Mouse (Mus musculus) cerebellum, postnatal 14 days (tissue): ENCODE data around the gene Dock6.

Experiments used
- DNase-seq, 2 experiments: peaks; one replicate each; pipeline ENCODE4 v3.0.0; 2021; ENCODE audit warnings: mixed read lengths in 2 of 2

Gene Dock6

DNA sequence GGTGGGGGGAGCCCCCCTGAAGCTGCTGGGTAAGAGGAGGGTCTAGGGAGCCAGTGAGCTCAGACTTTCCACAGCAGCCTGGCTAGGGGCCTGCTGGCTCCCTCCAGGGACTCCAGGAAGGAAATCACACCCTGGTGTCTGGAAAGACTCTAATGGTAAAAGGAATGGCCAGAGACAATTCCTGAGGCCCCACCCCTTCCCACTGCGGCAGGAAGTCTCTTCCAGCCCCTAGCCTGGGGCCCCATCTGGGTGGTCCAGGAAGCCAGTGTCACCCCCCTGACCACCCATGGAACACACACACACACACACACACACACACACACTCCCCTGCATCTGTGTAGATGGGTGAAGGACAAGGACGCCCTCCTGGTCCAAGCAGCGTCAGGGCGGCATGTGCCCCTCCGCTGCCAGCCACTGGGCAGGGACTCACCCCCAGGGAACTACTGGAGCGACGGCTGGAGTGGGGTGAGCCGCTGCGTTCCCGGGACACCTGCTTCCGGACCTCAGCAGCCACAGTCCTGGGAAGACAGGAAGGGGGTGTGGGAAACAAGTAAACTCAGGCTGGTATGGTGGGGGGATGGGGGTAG is 5.6 kb downstream of the Dock6 start:
- DNase-seq = no peak

DNA sequence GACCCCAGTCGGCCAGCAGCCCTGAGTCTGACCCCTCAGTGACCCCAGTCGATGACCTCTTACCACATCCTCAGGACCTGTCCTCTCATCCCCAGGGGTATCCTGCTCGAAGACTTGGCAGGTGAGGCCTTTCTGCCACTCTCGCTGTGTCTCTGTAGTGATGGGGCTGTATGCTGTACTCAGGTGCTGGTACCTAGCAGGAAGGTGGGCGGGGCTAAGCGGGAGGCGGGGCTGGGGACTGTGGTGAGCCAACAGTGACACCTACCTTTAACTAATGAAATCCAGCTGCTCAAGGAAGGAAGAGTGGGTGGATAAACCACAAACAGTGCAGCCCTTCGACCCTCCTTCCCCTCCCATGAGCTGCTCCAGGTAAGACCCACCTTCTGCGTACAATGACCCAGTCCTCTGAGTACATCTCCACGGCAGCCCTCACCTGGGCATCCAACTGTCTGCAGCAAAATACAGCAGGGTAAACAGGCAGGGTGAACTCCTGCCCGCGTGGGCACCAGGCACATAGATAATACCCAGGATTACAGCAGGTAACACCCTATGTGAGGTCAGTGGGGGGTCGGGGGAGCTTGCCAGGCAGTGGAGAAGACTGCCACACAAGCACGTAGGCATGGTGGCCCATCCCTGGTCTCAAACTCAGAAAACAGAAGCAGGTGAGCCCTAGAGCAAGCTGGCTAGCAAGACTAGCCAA is 6.9 kb downstream of the Dock6 start:
- no peak for DNase-seq

DNA sequence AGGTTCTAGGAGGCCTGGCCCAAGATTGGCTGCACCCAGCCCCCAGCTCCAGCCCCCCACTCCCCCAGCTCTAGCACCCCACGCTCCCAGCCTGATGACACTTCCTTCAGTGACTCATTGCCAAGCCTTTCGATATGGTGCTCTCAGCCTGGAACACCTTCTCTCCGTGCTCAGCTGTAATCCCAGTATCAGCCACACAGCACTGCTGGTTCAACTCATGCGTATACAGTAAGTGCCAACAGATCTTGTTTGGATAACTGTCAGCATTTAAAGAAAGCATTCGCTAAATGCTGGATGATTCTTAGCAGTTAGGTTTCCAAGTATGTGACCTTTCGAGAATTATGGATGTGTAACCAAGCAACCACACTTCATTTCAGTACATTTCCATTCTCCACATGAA is 9.3 kb downstream of the Dock6 start:
- DNase-seq = no peak

DNA sequence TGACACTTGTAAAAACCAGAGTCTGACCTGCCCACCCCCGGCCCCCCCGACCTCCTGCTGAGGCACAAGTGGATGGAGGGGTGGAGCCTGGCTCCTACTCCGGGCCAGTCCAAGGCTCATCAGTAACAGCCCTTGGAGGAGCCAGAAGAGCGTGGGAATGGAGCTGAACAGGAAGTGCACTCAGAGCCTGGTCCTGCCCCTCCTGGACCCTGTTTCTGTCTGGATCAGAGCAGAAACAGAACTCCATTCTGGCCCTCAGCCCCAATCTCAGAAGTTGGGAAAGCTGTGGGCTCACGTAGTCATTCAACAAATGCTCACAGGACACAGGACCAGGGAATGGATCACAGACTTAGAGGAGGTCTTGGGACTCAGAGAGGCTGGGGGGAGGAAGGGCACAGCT is 10.0 kb downstream of the Dock6 start:
- DNase-seq = no peak

DNA sequence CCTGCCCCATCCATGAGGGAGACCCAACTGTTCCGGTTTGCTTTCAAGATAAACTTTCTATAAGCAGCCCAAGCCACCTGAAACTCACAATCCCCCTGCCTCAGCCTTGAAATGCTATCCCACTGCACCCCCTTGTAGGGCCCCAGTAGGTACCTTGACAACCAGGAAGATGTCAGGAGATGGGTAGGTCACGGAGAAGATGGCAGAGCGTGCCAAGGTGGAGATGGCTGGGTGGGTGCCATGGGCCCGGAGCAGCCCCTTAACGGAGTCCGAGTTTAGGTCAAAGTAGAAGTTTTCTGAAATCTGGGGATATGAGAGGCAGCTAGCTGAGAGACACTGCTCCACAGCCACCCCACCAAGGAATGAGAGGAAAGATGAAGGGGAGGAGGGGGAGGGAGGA is 11.1 kb downstream of the Dock6 start:
- no peak for DNase-seq

DNA sequence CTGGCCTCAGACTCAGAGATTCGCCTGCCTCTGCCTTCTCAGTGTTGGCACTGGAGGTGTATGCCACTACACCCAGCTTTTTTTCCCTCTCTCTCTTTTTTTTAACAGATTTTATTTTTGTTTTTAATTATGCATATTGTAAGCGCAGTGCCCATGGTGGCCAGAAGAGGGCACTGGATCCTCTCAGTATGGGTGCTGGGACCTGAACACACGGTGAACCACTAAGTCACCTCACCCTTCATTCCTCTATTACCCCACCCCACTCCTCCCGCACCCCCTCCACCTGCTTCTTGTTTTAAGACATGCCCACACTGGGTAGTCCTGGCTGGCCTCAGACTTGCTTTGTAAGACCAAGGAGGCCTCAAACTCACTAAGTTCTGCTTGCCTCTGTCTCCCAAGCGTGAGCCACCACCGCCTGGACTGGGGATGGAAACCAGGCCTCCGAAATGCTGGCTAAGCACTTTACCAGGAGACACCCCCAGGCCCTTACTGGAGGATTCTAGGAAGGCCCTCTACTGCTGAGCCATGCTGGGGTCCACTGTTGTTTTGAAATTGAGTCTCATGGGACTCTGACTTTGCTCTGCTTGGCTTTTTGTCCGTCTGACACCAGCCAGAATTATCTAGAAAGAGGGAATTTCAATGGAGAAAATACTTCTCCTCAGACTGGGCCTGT is 12.2 kb downstream of the Dock6 start:
- peak; percentile 61 to 74 for DNase-seq

DNA sequence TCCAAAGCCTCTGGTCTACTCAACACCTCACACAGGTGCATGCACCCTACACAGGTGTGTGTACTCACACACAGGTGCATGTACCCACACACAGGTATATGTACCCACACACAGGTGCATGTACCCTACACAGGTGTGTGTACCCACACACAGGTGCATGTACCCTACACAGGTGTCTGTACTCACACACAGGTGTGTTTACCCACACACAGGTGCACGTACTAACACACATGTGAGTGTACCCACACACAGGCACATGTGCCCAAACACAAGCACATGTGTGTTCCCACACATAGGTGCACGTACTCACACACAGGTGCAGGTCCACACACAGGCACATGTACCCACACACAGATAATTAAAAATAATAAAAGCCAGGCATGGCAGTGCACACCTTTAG is 14.7 kb downstream of the Dock6 start:
- DNase-seq = no peak

DNA sequence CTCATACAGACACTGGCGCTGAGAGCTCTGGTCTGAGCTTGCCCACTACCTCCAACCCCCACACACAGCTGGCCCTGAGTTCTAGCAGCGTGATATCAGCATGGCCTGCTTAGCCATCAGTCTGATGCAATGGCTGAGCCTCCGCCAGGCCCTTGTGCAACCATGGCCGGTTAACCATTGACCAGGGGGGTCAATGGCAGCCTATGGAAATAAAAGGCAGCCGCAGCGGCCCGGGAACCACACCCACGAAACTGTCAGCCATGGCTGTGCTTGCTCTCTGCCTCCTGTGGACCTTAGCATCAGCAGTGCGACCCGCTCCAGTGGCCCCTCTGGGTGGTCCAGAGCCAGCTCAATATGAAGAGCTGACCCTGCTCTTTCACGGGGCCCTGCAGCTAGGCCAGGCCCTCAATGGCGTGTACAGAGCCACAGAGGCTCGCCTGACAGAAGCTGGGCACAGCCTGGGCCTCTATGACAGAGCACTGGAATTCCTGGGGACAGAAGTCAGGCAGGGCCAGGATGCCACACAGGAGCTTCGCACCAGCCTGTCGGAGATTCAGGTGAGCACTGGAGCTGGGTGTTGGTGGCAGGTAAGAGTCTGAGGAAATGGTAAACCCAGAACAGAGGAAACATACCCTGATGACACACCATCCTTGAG is 17.1 kb downstream of the Dock6 start, which contains the start of gene Angptl8:
Angptl8 (plus strand) TSS at position 253 of the 655 bp plus-strand sequence.
- DNase-seq = no peak

DNA sequence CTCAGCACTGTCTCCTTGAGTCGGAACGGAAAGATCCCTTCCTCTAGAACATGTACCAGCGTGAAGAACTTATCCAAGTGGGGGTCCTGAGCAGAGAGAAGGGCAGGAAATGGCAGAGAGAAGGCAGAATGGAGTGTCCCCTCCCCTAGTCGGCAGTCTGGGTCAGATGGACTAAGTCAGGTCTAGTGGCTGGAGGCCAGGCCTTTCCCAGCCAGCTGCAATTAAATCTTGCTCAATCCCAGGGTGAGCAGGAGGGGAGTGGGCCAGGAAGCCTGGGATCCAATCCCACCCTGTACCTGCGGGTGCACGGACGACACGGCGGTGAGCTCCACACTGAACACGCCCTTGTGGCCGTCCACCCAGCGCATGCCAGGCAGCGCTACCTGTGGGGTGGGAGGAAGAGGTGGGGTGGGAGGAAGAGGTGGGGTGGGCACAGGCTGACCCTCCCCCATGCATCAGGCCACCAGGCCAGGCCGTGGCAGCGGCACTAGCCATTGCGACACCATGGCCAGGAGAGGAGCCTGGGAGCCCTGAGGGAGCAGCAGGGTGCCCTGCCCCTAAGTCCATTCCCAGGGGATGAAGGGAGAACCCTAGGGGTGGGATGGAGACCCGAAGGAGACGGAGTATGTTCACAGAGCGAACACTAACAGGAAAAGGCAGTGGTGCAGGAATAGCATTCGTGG is 20.7 kb downstream of the Dock6 start:
- DNase-seq = no peak

DNA sequence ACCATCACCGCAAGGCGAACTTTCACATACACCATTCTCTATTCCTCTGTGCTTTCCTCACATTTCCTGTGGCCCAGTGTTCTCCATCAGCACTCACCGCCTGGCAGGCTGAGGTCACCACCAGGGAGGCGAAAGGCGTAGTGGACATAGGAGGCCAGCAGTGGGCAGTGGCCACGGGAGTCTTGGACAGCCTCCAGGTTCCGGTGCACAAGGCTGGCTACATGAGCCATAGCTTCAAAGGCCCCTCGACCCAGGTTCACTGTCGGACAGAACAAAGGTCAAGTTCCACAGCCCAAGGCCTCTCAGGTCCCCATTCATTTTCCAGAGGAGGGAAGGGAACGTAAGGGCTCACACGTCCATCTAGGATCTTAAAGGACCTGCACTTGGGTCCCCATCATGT is 21.5 kb downstream of the Dock6 start:
- DNase-seq = no peak

DNA sequence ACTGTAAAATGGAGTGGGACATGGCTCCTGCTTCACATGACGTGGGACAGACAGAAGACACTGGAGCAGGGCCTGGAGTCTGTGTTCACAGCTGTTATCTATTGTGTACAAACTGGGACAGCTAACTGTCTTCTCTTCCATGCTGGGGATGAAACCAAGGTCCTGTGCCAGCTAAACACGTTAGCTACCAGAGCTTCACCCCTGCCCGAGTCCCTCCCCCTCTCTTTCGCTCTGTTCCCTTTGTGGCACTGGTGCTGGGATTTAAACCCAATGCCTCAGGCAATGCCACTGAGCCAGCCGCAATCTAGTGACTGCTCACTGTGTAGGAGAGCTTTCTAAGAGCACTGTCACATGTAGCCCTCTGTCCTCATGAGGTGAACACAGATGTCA is 22.0 kb downstream of the Dock6 start:
- no peak for DNase-seq

DNA sequence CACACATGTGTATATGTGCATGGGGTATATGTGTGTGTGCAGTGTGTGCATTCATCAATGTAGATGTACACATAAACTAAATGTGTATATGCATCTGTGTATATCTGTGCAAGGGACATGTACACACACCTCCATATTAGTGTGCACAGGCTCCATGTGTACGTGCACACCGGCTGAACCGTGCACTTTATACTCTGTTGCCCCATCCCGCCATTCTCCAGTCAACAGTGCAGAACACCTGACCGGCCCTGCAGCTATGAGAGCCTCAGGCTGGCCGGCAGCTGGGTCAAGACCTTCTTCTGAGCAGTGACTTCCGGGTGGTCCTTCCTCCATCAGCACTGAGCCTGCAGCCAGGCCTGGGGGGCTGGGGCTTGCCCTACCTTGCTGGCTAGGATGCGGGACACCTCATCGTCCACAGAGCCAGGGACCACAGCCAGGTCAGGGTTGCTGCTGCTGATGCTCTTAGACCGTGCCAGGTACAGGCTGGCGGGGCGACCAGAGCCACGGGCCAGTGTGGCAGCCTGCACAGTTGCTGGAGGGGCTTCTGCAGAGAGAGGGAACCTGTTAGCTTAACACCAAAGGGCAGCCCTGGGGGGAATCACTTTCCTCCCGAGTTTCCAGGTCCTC is 22.5 kb downstream of the Dock6 start:
- peak; percentile 38 to 60 for DNase-seq

DNA sequence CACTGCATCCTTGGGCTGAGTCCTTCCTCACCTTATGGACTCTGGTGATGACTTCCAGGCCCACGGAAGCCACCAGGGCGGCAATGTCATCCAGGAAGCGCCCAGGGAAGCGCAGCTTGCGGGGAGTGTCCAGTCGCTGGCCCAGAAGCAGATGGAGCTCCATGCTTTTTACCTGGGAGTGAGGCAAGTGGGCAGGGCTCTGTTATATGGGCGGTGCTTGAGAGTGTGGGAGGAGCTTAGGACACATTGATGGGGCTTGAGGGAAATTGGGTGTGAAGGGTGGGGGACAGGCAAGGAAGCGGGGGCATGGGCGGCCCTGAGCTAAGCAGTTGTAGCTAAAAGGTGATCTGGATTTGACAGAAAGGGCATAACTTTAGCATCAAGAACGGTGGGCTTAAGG is 28.1 kb downstream of the Dock6 start:
- no peak for DNase-seq

DNA sequence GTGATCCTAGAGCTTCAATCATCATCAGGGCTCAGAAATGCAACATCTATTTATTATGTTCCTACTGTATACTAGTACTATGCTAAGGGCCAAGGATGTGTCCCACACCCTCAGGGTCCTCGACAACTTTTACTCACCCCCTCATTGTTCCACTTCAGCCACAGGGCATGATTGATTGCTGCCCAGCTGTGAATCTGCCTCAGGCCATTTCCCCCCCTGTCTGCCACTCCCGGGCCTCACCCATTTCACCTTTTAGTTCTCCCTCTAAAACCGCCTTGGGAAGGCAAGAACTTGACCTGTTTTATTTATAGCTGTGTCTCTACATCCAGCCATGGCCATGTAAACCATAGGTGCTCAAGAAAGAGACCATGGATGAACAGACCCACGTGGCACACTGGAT is 28.5 kb downstream of the Dock6 start:
- DNase-seq = no peak

DNA sequence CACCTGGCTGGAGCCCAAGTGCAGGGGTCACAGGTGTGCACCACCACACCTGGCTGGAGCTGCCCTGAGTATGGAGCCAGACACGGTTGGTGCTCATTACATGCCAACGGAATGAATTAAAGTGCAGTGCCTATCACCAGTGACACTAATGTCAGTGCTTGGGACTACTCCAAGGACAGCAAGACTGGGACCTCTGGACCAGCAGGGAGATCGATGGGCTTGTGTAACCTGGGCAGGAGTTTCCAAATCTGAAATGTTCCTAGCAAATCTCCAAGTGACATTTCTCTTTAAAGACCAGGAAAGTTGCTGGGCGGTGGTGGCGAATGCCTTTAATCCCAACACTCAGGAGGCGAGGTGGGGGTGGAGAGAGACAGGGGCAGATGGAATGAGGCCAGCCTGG is 29.7 kb downstream of the Dock6 start:
- DNase-seq = no peak

DNA sequence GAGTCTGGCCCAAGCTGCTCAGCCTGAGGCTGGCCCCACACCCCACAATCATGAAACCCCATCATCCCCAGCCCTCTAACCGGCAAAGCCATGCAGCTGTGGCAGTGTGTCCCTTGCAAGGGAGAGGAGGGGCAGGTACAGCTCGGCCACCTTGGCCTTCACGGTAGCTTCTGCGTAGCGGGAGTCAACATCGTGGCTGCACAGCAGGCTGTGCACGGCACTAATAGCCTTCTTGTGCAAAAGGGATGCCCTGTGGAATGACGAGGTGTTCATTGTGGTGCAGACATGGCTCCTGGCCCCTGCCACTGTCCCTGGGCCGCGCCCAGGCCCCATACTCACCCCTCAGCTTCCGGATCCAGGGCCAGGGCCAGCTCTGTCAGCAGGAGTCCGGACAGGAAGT is 32.3 kb downstream of the Dock6 start:
- DNase-seq = peak in 1 of 2 experiments; percentile 26

DNA sequence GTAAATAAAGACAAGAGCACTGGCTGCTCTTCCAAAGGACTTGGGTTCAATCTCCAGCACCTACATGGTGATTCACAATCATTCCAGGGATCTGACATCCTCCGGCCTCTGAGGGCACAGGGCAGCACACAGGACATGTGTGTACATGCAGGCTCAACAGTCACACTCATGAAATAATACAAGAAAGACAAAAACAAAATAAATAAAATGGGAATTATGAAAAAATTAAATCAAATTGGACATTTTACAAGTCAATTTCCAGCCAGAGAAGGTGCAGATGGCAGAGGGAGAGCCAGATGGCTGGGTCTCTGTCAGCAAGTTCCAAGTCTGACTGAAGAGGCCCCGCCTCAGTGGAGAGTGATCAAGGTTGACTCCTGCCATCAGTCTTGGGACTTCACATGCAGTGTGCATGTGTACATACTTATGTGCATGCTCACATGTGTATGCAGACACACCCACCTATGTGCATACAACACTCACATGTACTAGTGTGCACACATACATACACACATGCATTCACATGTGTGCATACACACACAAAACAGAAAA is 33.2 kb downstream of the Dock6 start:
- peak; percentile 57 to 62 for DNase-seq

DNA sequence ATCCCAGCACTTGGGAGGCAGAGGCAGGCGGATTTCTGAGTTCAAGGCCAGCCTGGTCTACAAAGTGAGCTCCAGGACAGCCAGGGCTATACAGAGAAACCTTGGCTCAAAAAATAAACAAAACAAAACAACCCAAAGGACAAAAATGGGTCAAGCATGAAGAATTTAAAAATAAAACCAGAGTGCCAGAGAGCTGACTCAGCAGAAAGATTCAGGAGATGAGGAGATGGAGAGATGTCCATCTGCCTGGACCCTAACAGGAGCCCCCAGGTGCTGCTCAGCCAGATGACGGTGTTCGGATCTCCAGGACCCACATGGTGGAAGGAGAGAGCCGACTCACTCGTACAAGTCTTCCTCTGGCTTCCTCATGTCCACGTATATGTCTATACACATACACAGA is 33.9 kb downstream of the Dock6 start:
- DNase-seq = peak in 1 of 2 experiments; percentile 36

DNA sequence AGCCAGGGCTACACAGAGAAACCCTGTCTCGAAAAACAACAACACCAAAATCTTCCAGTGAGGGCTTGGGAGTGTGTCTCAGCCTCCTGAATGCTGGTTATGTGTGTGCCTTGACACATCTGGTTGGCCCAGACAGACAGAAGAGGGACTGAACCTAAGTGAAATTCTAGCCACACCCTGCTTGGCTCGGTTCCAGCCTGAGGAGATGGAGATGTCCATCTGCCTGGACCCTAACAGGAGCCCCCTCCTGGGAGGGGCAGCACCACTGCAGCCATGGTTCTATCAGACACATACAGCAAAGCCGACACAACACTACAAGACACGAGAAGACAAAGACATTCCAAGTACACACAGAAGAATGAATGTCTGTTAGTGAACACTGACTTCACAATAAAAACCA is 34.3 kb downstream of the Dock6 start:
- DNase-seq = peak; percentile 32 to 59

DNA sequence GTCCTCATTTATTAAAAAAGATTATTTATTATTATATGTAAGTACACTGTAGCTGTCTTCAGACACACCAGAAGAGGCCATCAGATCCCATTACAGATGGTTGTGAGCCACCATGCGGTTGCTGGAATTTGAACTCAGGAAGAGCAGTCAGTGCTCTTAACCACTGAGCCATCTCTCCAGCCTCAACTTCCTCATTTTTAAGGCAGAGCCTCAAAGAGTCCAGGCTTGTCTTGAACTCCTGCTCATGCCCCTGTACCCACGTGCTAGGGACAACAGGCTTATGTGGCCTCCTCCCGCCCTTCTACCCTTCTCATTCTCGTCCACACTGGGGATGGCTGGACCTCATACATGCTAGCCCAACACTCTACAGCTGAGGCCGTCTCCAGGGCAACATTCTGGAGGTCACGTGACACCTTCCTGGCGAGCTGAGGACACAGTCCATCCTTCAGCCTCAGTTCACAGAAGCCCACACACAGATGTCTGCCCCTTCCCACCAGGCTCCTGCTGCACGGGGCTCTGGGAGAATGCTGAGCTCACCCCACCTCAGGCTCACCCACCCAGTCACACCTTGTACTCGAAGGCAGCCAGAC is 35.6 kb downstream of the Dock6 start:
- no peak for DNase-seq

DNA sequence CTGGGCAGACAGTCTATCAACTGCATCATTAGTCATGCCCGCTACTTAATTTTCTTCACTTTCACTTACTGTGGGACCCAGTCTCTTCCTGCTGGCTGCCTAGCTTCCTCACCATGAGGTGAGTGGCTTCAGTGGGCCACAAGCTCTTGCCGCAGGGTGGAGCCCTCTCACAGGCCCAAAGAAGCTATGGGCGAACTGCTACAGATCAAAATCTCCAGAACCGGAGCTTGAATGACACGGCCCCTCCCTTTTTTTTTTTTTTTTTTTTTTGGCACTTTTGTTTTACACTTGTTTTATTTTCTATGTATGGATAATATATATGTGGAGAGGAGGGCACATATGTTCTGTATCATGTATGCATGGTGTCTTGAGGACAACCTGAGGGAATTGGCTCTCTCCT is 41.3 kb downstream of the Dock6 start:
- DNase-seq = no peak

DNA sequence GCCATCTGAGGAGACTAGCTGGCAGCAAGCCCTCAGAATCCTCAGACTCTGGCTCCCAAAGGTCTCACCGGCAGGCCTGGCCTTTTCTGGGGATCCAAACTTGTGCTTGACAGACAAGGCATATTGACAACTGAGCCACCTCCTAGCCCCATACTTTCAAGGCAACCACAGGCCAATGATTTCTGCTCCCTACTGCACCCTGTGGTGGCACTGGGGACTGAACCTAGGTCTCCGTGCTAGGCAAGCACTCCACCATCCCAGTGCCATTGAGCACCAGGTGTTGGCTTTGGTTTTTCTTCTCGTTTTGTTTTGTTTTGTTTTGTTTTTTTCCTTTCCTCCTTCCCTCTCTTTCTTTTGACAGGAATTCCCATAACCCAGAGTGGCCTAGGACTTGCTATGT is 43.9 kb downstream of the Dock6 start:
- DNase-seq = peak in 1 of 2 experiments; percentile 49
